Mouse (Mus musculus): ENCODE measurements around the gene Sesn1. TPM values are rescaled to one million over a fixed set of nuclear protein-coding genes. Genes with fewer than 3 reads are reported as not detected.

Gene Sesn1
- polyA plus RNA-seq, 1 experiment from 2014 or later: 36.9 TPM

- Histone ChIP-seq H3K4me2 (no peak overlapping the region), H3K4me1 (peaks cover 3% of the 10 kb centered on the region), H3K27ac (no peak overlapping the region), H3K27me3 (no peaks in the 10 kb centered on the region), H3K36me3 (no peaks in the 10 kb centered on the region), H3K4me3 (no peak overlapping the region), H3K9ac (no peak overlapping the region), H3K9me3 (no peaks in the 10 kb centered on the region)
- no peak for ATAC-seq (ENCODE audit: insufficient number of reproducible peaks, insufficient read depth, low FRiP score, low TSS enrichment, low read depth)
Measured at GRCm38 (mm10) chr10:41875624-41876023, 65.9 kb downstream of the Sesn1 start.

DNA sequence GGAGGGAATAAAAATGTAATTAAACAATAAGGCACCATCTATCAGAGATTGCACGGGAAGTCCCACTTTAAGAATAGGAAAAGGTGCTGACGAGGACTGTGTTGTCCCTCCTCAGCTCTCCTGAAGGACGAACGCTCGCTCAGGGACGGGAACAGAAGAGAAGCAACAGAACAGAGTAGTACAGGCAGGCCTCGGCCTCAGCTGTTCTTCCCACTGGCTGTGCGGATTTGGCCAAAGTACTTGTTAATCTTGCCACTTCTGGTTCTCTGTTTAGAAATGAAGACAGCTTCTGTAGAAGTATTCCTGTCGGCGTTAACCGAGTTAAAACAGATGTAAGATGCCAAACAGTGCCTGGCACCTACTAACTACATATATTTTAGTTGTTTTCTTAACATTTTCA is 68.6 kb downstream of the Sesn1 start:
- Histone ChIP-seq H3K27me3 (no peaks in the 10 kb centered on the region), H3K4me2 (no peak overlapping the region), H3K4me1 (peaks cover 12% of the 10 kb centered on the region), H3K9ac (no peak overlapping the region), H3K9me3 (no peaks in the 10 kb centered on the region), H3K36me3 (no peaks in the 10 kb centered on the region), H3K27ac (no peak overlapping the region), H3K4me3 (no peak overlapping the region)
- ATAC-seq (ENCODE audit: insufficient number of reproducible peaks, insufficient read depth, low FRiP score, low TSS enrichment, low read depth): no peak
- WGBS: 85% methylated on average over 11 of the region's 11 CpGs

- Histone ChIP-seq H3K9me3 (no peaks in the 10 kb centered on the region), H3K27ac (no peak overlapping the region), H3K4me3 (no peak overlapping the region), H3K4me2 (no peak overlapping the region), H3K36me3 (no peaks in the 10 kb centered on the region), H3K27me3 (no peaks in the 10 kb centered on the region), H3K4me1 (peaks cover 18% of the 10 kb centered on the region), H3K9ac (no peak overlapping the region)
- ATAC-seq (ENCODE audit: insufficient number of reproducible peaks, insufficient read depth, low FRiP score, low TSS enrichment, low read depth): no peak
- WGBS: 86% methylated on average over 1 of the region's 1 CpGs
Measured at GRCm38 (mm10) chr10:41879675-41880074, 69.9 kb downstream of the Sesn1 start.

DNA sequence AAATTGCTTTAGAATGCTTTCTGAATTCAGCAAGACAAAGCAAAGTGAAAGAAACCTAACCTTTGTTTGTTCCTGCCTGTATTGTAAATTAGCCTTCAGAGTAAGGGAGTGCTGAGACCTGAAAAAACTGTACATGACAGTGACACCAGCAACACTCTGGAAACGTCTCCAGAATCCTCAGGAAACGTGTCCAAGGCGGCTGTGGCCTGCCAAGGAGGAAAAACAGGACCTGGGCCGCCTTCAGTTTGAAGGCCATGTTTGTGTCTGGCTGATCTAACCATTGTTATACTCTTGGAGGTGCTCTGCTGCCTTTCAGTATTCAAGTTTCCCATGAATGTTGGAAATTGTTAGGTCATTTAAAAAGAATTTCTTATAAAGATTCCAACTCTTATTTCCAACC is 70.5 kb downstream of the Sesn1 start:
- Histone ChIP-seq H3K9me3 (no peaks in the 10 kb centered on the region), H3K36me3 (no peaks in the 10 kb centered on the region), H3K4me3 (no peak overlapping the region), H3K9ac (no peak overlapping the region), H3K4me2 (no peak overlapping the region), H3K4me1 (peaks cover 18% of the 10 kb centered on the region), H3K27ac (no peak overlapping the region), H3K27me3 (no peaks in the 10 kb centered on the region)
- WGBS: 49% methylated on average over 4 of the region's 4 CpGs
- ATAC-seq (ENCODE audit: insufficient number of reproducible peaks, insufficient read depth, low FRiP score, low TSS enrichment, low read depth): no peak

GRCm38 (mm10) chr10:41880777-41881176 is 71.0 kb downstream of the Sesn1 start:
- Histone ChIP-seq H3K9me3 (no peaks in the 10 kb centered on the region), H3K9ac (no peak overlapping the region), H3K27ac (no peak overlapping the region), H3K4me2 (no peak overlapping the region), H3K36me3 (no peaks in the 10 kb centered on the region), H3K4me3 (no peak overlapping the region), H3K27me3 (no peaks in the 10 kb centered on the region), H3K4me1 (peaks cover 18% of the 10 kb centered on the region)
- 23% methylated on average over 1 of the region's 1 CpGs for WGBS
- ATAC-seq (ENCODE audit: insufficient number of reproducible peaks, insufficient read depth, low FRiP score, low TSS enrichment, low read depth): no peak

- WGBS: 35% methylated on average over 4 of the region's 4 CpGs
- H3K4me1 ChIP-seq: peaks cover 18% of the 10 kb centered on the region
- no peak overlapping the region for H3K4me2 ChIP-seq
- no peaks in the 10 kb centered on the region for H3K27me3 ChIP-seq
- H3K9ac ChIP-seq: no peak overlapping the region
- no peaks in the 10 kb centered on the region for H3K9me3 ChIP-seq
- no peak overlapping the region for H3K4me3 ChIP-seq
- H3K27ac ChIP-seq: no peak overlapping the region
- ATAC-seq (ENCODE audit: insufficient number of reproducible peaks, insufficient read depth, low FRiP score, low TSS enrichment, low read depth): no peak
- no peaks in the 10 kb centered on the region for H3K36me3 ChIP-seq
Measured at GRCm38 (mm10) chr10:41881438-41881837, 71.7 kb downstream of the Sesn1 start.

- Histone ChIP-seq H3K9ac (no peak overlapping the region), H3K27ac (no peak overlapping the region), H3K4me2 (no peak overlapping the region), H3K27me3 (no peaks in the 10 kb centered on the region), H3K36me3 (no peaks in the 10 kb centered on the region), H3K4me1 (peaks cover 22% of the 10 kb centered on the region), H3K9me3 (no peaks in the 10 kb centered on the region), H3K4me3 (no peak overlapping the region)
- ATAC-seq (ENCODE audit: insufficient number of reproducible peaks, insufficient read depth, low FRiP score, low TSS enrichment, low read depth): no peak
- 45% methylated on average over 8 of the region's 8 CpGs for WGBS
Measured at GRCm38 (mm10) chr10:41883741-41884575, 74.2 kb downstream of the Sesn1 start.

DNA sequence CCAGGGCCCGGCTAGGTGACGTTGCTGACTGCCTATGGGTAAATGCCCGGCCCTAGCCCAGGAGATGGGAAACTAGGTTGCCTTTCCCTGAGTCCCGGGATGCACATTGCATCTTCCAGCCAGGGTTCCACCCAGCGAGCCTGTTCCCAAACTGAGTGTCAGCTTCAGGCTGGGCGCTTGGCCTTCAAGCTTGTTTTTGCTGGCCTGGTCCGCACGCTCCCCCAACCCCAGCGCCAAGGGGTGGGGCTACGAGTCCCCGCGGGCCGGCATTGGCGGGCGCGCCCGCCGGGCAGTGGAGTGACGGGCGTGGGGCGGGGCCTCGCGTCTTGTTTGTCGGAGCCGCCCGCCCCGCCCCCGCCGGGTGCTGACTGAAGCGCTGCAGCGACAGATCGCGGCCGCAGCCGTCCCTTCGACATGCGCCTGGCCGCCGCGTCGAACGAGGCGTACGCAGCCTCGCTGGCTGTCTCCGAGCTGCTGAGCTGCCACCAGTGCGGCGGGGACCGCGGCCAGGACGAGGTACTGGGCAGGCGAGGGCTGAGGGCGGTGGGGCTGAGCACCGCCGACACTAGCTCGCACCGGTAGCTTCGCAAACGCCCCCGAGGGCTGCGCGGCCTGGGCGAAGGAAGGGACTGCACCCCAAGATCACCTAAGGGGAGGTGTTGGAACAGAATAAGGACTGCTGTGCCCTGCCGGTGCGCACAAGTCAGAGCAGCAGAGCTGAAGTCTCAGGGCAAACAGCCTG is 77.5 kb downstream of the Sesn1 start:
- peak overlapping the region; percentile 92 for H3K27ac ChIP-seq
- H3K9ac ChIP-seq: peak overlapping the region; percentile 91
- ATAC-seq (ENCODE audit: insufficient number of reproducible peaks, insufficient read depth, low FRiP score, low TSS enrichment, low read depth): peak; percentile 91
- H3K4me2 ChIP-seq: peak overlapping the region; percentile 83
- no peaks in the 10 kb centered on the region for H3K27me3 ChIP-seq
- H3K9me3 ChIP-seq: no peaks in the 10 kb centered on the region
- H3K4me1 ChIP-seq: peaks cover 10% of the 10 kb centered on the region
- peak overlapping the region; percentile 86 for H3K4me3 ChIP-seq
- H3K36me3 ChIP-seq: no peaks in the 10 kb centered on the region
- under 1% methylated on average over 65 of the region's 65 CpGs for WGBS

GRCm38 (mm10) chr10:41888365-41888941 is 78.7 kb downstream of the Sesn1 start:
- H3K4me1 ChIP-seq: peaks cover 13% of the 10 kb centered on the region
- peak overlapping the region; percentile 86; the same call in 1 of the 2 replicates for H3K4me3 ChIP-seq
- H3K9ac ChIP-seq: no peak overlapping the region
- no peak overlapping the region for H3K27ac ChIP-seq
- WGBS: 47% methylated on average over 4 of the region's 4 CpGs
- no peaks in the 10 kb centered on the region for H3K27me3 ChIP-seq
- peak overlapping the region; percentile 83 for H3K4me2 ChIP-seq
- H3K9me3 ChIP-seq: no peaks in the 10 kb centered on the region
- ATAC-seq (ENCODE audit: insufficient number of reproducible peaks, insufficient read depth, low FRiP score, low TSS enrichment, low read depth): no peak
- H3K36me3 ChIP-seq: no peaks in the 10 kb centered on the region

GRCm38 (mm10) chr10:41889566-41889965 is 79.8 kb downstream of the Sesn1 start:
- no peak for ATAC-seq (ENCODE audit: insufficient number of reproducible peaks, insufficient read depth, low FRiP score, low TSS enrichment, low read depth)
- Histone ChIP-seq H3K27me3 (no peaks in the 10 kb centered on the region), H3K4me2 (no peak overlapping the region), H3K36me3 (no peaks in the 10 kb centered on the region), H3K9me3 (no peaks in the 10 kb centered on the region), H3K27ac (no peak overlapping the region), H3K4me1 (peaks cover 16% of the 10 kb centered on the region), H3K4me3 (no peak overlapping the region), H3K9ac (no peak overlapping the region)
- WGBS: 76% methylated on average over 5 of the region's 5 CpGs

DNA sequence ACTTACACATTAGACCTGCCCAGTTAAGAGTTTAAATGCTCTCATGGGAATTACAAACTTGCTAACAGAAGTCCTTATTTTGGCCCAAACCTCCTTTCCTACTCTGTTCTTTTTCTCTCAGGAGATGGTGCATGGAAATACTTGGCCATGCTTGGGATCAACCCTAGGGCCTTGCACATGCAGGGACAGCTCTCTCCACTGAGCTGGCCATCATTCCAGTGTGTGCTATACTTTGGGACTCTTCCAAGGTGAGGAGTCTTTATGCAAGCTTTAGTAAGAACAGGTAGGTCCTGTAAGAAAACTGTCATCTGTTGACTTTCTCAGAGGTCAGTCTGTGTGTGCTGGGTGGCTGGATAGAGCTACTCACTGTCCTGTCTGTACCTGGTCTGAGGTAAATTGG is 80.8 kb downstream of the Sesn1 start:
- no peak for ATAC-seq (ENCODE audit: insufficient number of reproducible peaks, insufficient read depth, low FRiP score, low TSS enrichment, low read depth)
- peaks cover 16% of the 10 kb centered on the region for H3K4me1 ChIP-seq

DNA sequence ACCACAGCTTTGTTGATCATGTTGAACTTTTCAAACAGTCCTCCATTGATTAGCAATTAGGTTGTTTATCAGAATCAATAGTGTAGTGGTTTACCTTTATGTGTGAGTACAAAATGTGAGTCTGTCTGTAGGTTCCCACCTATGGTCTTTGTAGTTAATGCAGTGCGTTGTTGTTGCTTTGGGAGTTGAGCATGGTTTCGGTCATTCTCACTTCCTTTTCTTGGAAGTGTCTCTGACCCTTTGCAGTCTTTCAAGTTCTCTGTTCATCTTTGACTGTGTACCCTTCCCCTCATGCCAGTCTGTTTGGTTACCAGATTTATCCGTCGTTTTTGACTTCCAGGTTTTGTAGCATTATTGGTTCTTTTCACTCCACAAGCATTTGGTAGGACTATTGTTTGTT is 81.6 kb downstream of the Sesn1 start:
- 93% methylated on average over 4 of the region's 4 CpGs for WGBS
- no peak for ATAC-seq (ENCODE audit: insufficient number of reproducible peaks, insufficient read depth, low FRiP score, low TSS enrichment, low read depth)
- H3K27me3 ChIP-seq: no peaks in the 10 kb centered on the region
- no peak overlapping the region for H3K9ac ChIP-seq
- H3K9me3 ChIP-seq: no peaks in the 10 kb centered on the region
- no peak overlapping the region for H3K27ac ChIP-seq
- H3K36me3 ChIP-seq: peaks cover 5% of the 10 kb centered on the region; the same call in 1 of the 2 replicates
- no peak overlapping the region for H3K4me2 ChIP-seq
- no peak overlapping the region for H3K4me3 ChIP-seq
- peaks cover 16% of the 10 kb centered on the region for H3K4me1 ChIP-seq

More for the DNA sequence above, 80.8 kb downstream of the Sesn1 start:
- H3K36me3 ChIP-seq: no peaks in the 10 kb centered on the region
- H3K4me2 ChIP-seq: no peak overlapping the region
- H3K9me3 ChIP-seq: no peaks in the 10 kb centered on the region
- H3K9ac ChIP-seq: no peak overlapping the region
- no peaks in the 10 kb centered on the region for H3K27me3 ChIP-seq
- H3K27ac ChIP-seq: no peak overlapping the region
- no peak overlapping the region for H3K4me3 ChIP-seq
